Mouse (Mus musculus) liver, embryonic 14.5 days (tissue): ENCODE data around the gene Ptgs1.

Experiments used
- CTCF ChIP-seq: IDR thresholded peaks from 2 replicates; pipeline ENCODE4 v1.5.1; 2016; ENCODE audit warnings: antibody characterized with exemption, low read depth, control low read depth
- EP300 ChIP-seq: IDR thresholded peaks from 2 replicates; pipeline ENCODE4 v1.6.1; 2016; ENCODE audit warnings: antibody characterized with exemption, low read depth

DNA sequence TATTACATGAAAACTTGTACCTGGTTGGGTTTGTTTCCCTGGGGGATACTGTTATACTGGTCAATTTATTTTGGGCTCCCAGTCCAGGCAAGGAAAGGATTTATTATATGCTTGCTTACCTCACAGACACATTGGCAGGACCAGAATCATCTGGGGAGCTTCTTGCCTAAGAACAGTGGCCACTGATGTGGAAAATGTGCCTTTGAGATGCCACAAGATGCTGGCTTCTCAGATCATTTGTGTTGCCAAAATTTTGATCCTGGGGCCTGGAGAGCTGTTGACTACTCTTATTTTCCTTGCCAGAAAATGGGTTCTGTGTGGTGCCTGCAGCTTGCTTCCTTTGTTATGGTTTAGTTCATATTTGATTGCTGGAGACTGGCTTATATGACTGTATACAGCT lies 26.7 kb downstream of the Ptgs1 start:
- TF ChIP-seq CTCF (no peak), EP300 (no peak)
